Mouse (Mus musculus) T-cell, adult 2 months (primary cell): ENCODE data around the gene Eci3.

ENCODE experiments used
- DNase-seq: peaks from one replicate; pipeline ENCODE4 v3.0.0; 2022; ENCODE audit warnings: low spot score

The Eci3 gene

DNA sequence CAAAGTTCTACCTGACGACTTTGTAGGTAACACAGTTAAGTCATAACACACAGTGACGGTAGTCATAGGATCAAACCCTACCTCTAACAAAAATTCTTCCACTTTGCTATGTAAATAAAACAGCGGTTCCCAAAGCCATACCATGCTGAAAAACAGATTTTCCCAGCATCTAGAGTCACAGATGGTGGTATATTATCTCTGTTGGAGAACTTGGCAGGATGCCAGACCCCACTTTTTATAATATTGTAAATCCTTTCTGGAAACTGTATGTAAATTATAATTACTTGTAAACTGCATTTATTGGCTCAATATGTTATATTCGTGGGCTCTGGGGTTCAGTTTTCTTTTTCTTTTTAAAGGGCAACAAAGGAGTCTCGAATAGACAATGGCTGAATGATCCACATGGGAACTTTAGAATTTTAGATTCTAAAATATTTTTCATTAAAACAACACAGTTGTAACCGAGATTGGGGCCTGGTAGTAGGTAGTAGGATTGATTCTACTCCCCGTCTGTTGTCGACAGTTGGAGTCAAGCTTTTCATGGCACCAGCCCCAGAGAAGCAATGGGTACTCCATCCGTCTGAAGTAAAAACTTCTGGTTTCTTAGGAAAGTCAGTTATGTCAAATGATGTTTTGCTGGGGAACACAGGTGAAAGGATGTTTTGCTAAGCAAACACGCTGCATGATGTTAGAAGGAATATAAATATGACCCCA lies 28.5 kb downstream of the Eci3 start:
- no peak for DNase-seq

DNA sequence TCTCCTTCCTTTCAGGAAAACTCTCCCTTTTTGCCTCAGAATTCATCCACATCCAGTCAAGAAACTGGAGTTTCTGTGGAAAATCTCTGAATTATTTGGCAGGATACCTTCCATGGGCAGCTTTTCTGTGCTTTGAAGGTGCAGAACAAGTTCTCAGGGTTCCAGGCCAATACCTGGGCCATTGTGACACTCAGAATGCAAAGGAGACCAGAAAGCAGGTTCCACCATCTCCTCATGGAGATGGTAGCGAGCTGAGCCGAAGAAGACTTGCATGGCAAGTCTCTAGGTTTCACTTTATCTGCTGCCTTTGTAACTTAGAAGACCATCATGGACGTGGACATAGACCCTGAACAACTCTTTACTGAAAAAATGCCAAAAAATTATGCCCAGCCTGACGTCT lies 39.4 kb downstream of the Eci3 start, which contains the start of the genes Fam217a and 4933417A18Rik:
Gene Fam217a, minus strand, starts transcription at position 101 of the 400 bp plus-strand sequence.
Gene 4933417A18Rik, plus strand, starts transcription at position 200 of the 400 bp plus-strand sequence.
- DNase-seq: no peak

- DNase-seq: peak; percentile 14
Measured at GRCm38 (mm10) chr13:34916520-34917167, 47.0 kb downstream of the Eci3 start.

- peak; percentile 57 for DNase-seq
Measured at GRCm38 (mm10) chr13:34914614-34915013, 49.0 kb downstream of the Eci3 start.
